Mouse (Mus musculus) myocyte (in vitro differentiated cells): ENCODE measurements around the gene Rnf152.

Source experiments
- CEBPB ChIP-seq: IDR thresholded peaks from 2 replicates; pipeline ENCODE4 v1.6.1; 2011; ENCODE audit warnings: mild to moderate bottlenecking, moderate library complexity; ENCODE audit not compliant: poor library complexity, insufficient read depth, severe bottlenecking
- E2F4 ChIP-seq: IDR thresholded peaks from one replicate; pipeline ENCODE4 v1.6.1; 2011; ENCODE audit warnings: mild to moderate bottlenecking, control low read depth, moderate library complexity; ENCODE audit not compliant: insufficient read depth
- MAX ChIP-seq: IDR thresholded peaks from one replicate; pipeline ENCODE4 v1.6.1; 2011; ENCODE audit warnings: low read depth, mild to moderate bottlenecking, control low read depth
- MYOD1 ChIP-seq, 3 experiments: IDR thresholded peaks; one replicate each; pipeline ENCODE4 v1.6.1; 2011; ENCODE audit warnings: control low read depth in 2 of 3, low read depth in 2 of 3, mild to moderate bottlenecking in 2 of 3, moderate library complexity in 1 of 3; ENCODE audit not compliant: insufficient read length in 2 of 3, control insufficient read depth in 1 of 3
- MYOG ChIP-seq, 3 experiments: IDR thresholded peaks; one replicate each; pipeline ENCODE4 v1.6.1; 2011; ENCODE audit warnings: control low read depth in 2 of 3, low read depth in 2 of 3, mild to moderate bottlenecking in 2 of 3; ENCODE audit not compliant: insufficient read length in 2 of 3, control insufficient read depth in 1 of 3, insufficient read depth in 1 of 3
- POLR2A ChIP-seq: IDR thresholded peaks from one replicate; pipeline ENCODE4 v1.6.1; 2011; ENCODE audit warnings: low read depth, mild to moderate bottlenecking, control low read depth, moderate library complexity; ENCODE audit not compliant: insufficient read length
- POLR2AphosphoS2 ChIP-seq: IDR thresholded peaks from one replicate; pipeline ENCODE4 v1.6.1; 2011; ENCODE audit warnings: low read depth, control low read depth; ENCODE audit not compliant: insufficient read length
- SRF ChIP-seq: IDR thresholded peaks from one replicate; pipeline ENCODE4 v1.6.1; 2011; ENCODE audit warnings: low read depth; ENCODE audit not compliant: control insufficient read depth, insufficient read length
- TCF12 ChIP-seq: IDR thresholded peaks from one replicate; pipeline ENCODE4 v1.6.1; 2011; ENCODE audit warnings: mild to moderate bottlenecking, control low read depth; ENCODE audit not compliant: poor library complexity, insufficient read depth, severe bottlenecking
- TCF3 ChIP-seq: IDR thresholded peaks from one replicate; pipeline ENCODE4 v1.6.1; 2011; ENCODE audit warnings: low read depth, control low read depth; ENCODE audit not compliant: insufficient read length
- USF1 ChIP-seq: IDR thresholded peaks from one replicate; pipeline ENCODE4 v1.6.1; 2011; ENCODE audit warnings: low read depth, mild to moderate bottlenecking, control low read depth, moderate library complexity

- TF ChIP-seq POLR2A: no peak
- no peak for TF ChIP-seq USF1
- no peak for TF ChIP-seq CEBPB
- TF ChIP-seq TCF3: no peak
- TF ChIP-seq MAX: no peak
- TF ChIP-seq MYOD1 (IDR thresholded peaks at IDR 0.05; ENCODE audit: control insufficient read depth in 1 of 3, insufficient read length in 2 of 3, low read depth in 2 of 3): no peak
- TF ChIP-seq POLR2AphosphoS2: no peak
- no peak for TF ChIP-seq MYOG (IDR thresholded peaks at IDR 0.05; ENCODE audit: control insufficient read depth in 1 of 3, insufficient read depth in 1 of 3, insufficient read length in 2 of 3, low read depth in 2 of 3)
- no peak for TF ChIP-seq SRF
- TF ChIP-seq TCF12: no peak
- TF ChIP-seq E2F4: no peak
Observed at GRCm38 (mm10) chr1:105314010-105314800, 42.3 kb downstream of the Rnf152 start.
